Comparison of ENCODE assay signal across 16 mouse cellular contexts in the genomic region with DNA sequence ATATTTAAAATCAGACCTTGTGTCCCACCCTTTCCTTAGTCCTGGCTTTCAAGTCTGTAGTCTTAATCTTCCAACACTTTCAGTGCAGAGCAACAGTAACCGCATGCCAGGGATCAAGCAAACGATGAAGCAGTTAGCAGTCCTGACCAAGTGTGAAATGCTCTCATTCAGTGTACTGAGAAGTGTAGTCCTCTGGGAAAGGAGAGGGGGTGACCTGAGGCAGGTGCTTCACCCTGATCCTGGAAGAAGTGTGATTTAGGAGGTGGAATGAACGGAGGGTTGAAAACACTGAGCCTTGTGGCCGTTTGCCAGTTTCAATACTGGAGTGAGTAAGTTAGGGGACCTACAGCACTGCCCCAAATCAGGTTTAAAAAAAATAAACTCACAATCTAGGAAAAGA.
A peak's percentile ranks its signal among the peaks of the same experiment; 100 is the strongest.
DNase-seq lines count a peak whose midpoint lies in the region; ATAC-seq lines count a peak whose summit lies in the region.
"Had no signal": no experiment of that assay in that cellular context is flagged by ENCODE, and none has a peak within 500 bp of the region (broad histone marks: within the 10 kb centered on the region; RNA-seq: fewer than 3 reads in every experiment).

No protein-coding gene starts in this region.

- H3K4me2 ChIP-seq in kidney, embryonic 15.5 days = no peak overlapping the region
- no peak overlapping the region for H3K4me2 ChIP-seq in lung, embryonic 16.5 days (ENCODE audit: low read depth, low read length)
- H3K4me2 ChIP-seq in limb, embryonic 11.5 days (ENCODE audit: low read depth, severe bottlenecking) = no peak overlapping the region
- H3K4me2 ChIP-seq: embryonic facial prominence, embryonic 12.5 days; forebrain, embryonic 15.5 days; heart, embryonic 13.5 days; hindbrain, embryonic 14.5 days had no signal

- peak overlapping the region; percentile 19 for H3K27ac ChIP-seq in kidney, embryonic 15.5 days
- H3K27ac ChIP-seq in lung, embryonic 16.5 days (ENCODE audit: low read length) = peak overlapping the region; percentile 60; the same call in 1 of the 2 replicates
- no peak overlapping the region for H3K27ac ChIP-seq in limb, embryonic 11.5 days (replicated peaks; ENCODE audit: low read depth, low read length)
- H3K27ac ChIP-seq: embryonic facial prominence, embryonic 12.5 days; forebrain, embryonic 15.5 days; heart, embryonic 13.5 days; hindbrain, embryonic 10.5 days; hindbrain, embryonic 14.5 days had no signal

- H3K4me1 ChIP-seq in kidney, embryonic 15.5 days = peaks cover 30% of the 10 kb centered on the region
- H3K4me1 ChIP-seq in lung, embryonic 16.5 days (replicated peaks; ENCODE audit: control insufficient read depth, insufficient read depth, low read length) = peaks cover 5% of the 10 kb centered on the region; the same call in 1 of the 2 replicates
- 0 out of 2 replicates have a peak, but pooled peaks cover under 1% of the 10 kb centered on the region for H3K4me1 ChIP-seq in limb, embryonic 11.5 days (ENCODE audit: control insufficient read depth, insufficient read depth, low read length)

- 59% methylated on average over 4 of the region's 4 CpGs for WGBS in kidney, embryonic 15.5 days
- 46% methylated on average over 4 of the region's 4 CpGs for WGBS in lung, embryonic 16.5 days
- WGBS in limb, embryonic 11.5 days = 64% methylated on average over 4 of the region's 4 CpGs

- DNase-seq in kidney, adult 9 months = no peak
- DNase-seq in lung, postnatal 14 days = no peak
- DNase-seq in limb, embryonic 11.5 days (ENCODE audit: low spot score) = peak; percentile 26
- no peak for DNase-seq in adrenal gland, adult 18-20 months (ENCODE audit: low spot score in 2 of 2)
- DNase-seq: adrenal gland, postnatal 10 days; cerebellum, adult 11-12 months; cerebellum, adult 9-10 months; cerebellum, postnatal 25 days; gastrocnemius, postnatal 10 days had no signal

- H3K9ac ChIP-seq in kidney, embryonic 15.5 days = no peak overlapping the region
- H3K9ac ChIP-seq in lung, embryonic 16.5 days (ENCODE audit: low read length) = no peak overlapping the region
- no peak overlapping the region for H3K9ac ChIP-seq in limb, embryonic 11.5 days (ENCODE audit: low read length)
- H3K9ac ChIP-seq: embryonic facial prominence, embryonic 12.5 days; forebrain, embryonic 15.5 days; heart, embryonic 13.5 days; hindbrain, embryonic 14.5 days had no signal

- no peak overlapping the region for H3K4me3 ChIP-seq in kidney, embryonic 15.5 days (replicated peaks)
- H3K4me3 ChIP-seq in lung, embryonic 16.5 days (ENCODE audit: low read length) = no peak overlapping the region
- H3K4me3 ChIP-seq in limb, embryonic 11.5 days (ENCODE audit: low read depth, low read length) = no peak overlapping the region
- H3K4me3 ChIP-seq: embryonic facial prominence, embryonic 12.5 days; forebrain, embryonic 15.5 days; heart, embryonic 13.5 days; hindbrain, embryonic 10.5 days had no signal

- no peaks in the 10 kb centered on the region for H3K9me3 ChIP-seq in kidney, embryonic 15.5 days (replicated peaks)
- no peaks in the 10 kb centered on the region for H3K9me3 ChIP-seq in lung, embryonic 16.5 days (ENCODE audit: control insufficient read depth, low read length)
- H3K9me3 ChIP-seq in limb, embryonic 11.5 days (ENCODE audit: control insufficient read depth, low read length) = no peaks in the 10 kb centered on the region
- H3K9me3 ChIP-seq: embryonic facial prominence, embryonic 12.5 days; forebrain, embryonic 15.5 days; heart, embryonic 13.5 days; hindbrain, embryonic 10.5 days had no signal

- peaks cover 74% of the 10 kb centered on the region for H3K36me3 ChIP-seq in kidney, embryonic 15.5 days
- H3K36me3 ChIP-seq in lung, embryonic 16.5 days (ENCODE audit: control insufficient read depth, insufficient read depth, low read length) = peaks cover 25% of the 10 kb centered on the region
- H3K36me3 ChIP-seq in limb, embryonic 11.5 days (ENCODE audit: control insufficient read depth, insufficient read depth, low read length) = peaks cover 2% of the 10 kb centered on the region; the same call in 1 of the 2 replicates

- no peaks in the 10 kb centered on the region for H3K27me3 ChIP-seq in kidney, embryonic 15.5 days
- no peaks in the 10 kb centered on the region for H3K27me3 ChIP-seq in lung, embryonic 16.5 days (ENCODE audit: control insufficient read depth, insufficient read depth, low read depth, low read length)
- H3K27me3 ChIP-seq in limb, embryonic 11.5 days (ENCODE audit: control insufficient read depth, insufficient read depth, low read length) = no peaks in the 10 kb centered on the region
- H3K27me3 ChIP-seq: embryonic facial prominence, embryonic 12.5 days; forebrain, embryonic 15.5 days; heart, embryonic 13.5 days had no signal

- ATAC-seq in kidney, embryonic 15.5 days (replicated peaks; ENCODE audit: low FRiP score) = no peak
- no peak for ATAC-seq in lung, embryonic 16.5 days (ENCODE audit: low read depth)
- ATAC-seq in limb, embryonic 11.5 days (ENCODE audit: insufficient number of reproducible peaks, low FRiP score, low TSS enrichment, low read depth) = peak; percentile 55
- ATAC-seq: forebrain, embryonic 15.5 days had no signal
